Mouse (Mus musculus): ENCODE measurements around the gene Gm11273. TPM values are rescaled to one million over a fixed set of nuclear protein-coding genes. Genes with fewer than 3 reads are reported as not detected.

Gm11273 gene
- total and polyA plus RNA-seq, 3 experiments: 21.0 to 279 (median 28.3) TPM

GRCm38 (mm10) chr13:21472427-21472826 is 28.8 kb downstream of the Gm11273 start:
- no peak overlapping the region for H3K9ac ChIP-seq (ENCODE audit: insufficient read depth, low read depth)
- H3K4me2 ChIP-seq (ENCODE audit: insufficient read depth, low read depth, poor library complexity, severe bottlenecking): no peak overlapping the region
- no peak for DNase-seq (ENCODE audit: extremely low read depth)
- no peaks in the 10 kb centered on the region for H3K79me2 ChIP-seq (replicated peaks; ENCODE audit: control insufficient read depth, extremely low read depth, insufficient read depth, poor library complexity, severe bottlenecking)
- no peak overlapping the region for H3K4me3 ChIP-seq (replicated peaks in 1 of 3; ENCODE audit: low read depth in 2 of 3, low read length in 2 of 3, poor library complexity in 1 of 3)
- no peak overlapping the region for H3K27ac ChIP-seq (ENCODE audit: insufficient read depth, low read depth)
- peaks cover 2 to 4% of the 10 kb centered on the region in 2 experiments; a peak in 1 of 4 replicates for H3K4me1 ChIP-seq (ENCODE audit: control insufficient read depth in 1 of 2, insufficient read depth in 2 of 2)
- TF ChIP-seq TBP (conservative IDR thresholded peaks at IDR 0.05; ENCODE audit: low read depth, low read length) (no peak), E2F4 (IDR thresholded peaks at IDR 0.05; ENCODE audit: insufficient replicate concordance, low read depth, low read length) (no peak), CHD2 (IDR thresholded peaks at IDR 0.05; ENCODE audit: low read length) (no peak), POLR2AphosphoS2 (IDR thresholded peaks at IDR 0.05; ENCODE audit: low read depth, low read length) (no peak), USF1 (IDR thresholded peaks at IDR 0.05; ENCODE audit: low read depth, low read length) (no peak), ELF1 (IDR thresholded peaks at IDR 0.05; ENCODE audit: low read depth, low read length) (no peak), ZKSCAN1 (IDR thresholded peaks at IDR 0.05; ENCODE audit: borderline replicate concordance, low read depth, low read length) (no peak), MYC (IDR thresholded peaks at IDR 0.05; ENCODE audit: low read depth, low read length) (no peak), MXI1 (IDR thresholded peaks at IDR 0.05; ENCODE audit: low read depth, low read length) (no peak), ZMIZ1 (IDR thresholded peaks at IDR 0.05; ENCODE audit: low read depth, low read length) (no peak), USF2 (conservative IDR thresholded peaks at IDR 0.05; ENCODE audit: low read depth, low read length) (no peak), CTCF (conservative IDR thresholded peaks at IDR 0.05 in 1 of 2, IDR thresholded peaks at IDR 0.05 in 1 of 2; ENCODE audit: low read depth in 2 of 2, low read length in 2 of 2) (no peak), EP300 (IDR thresholded peaks at IDR 0.05; ENCODE audit: low read length) (no peak), TCF12 (IDR thresholded peaks at IDR 0.05; ENCODE audit: low read depth, low read length) (no peak)
- dilution Hi-C loops (cut with MboI; ENCODE audit: extremely low pct_ligation_motif_present, extremely low pct_unique_long_range_greater_than_20kb, low sequenced_read_pairs): no loop called here
- no peaks in the 10 kb centered on the region for H3K9me3 ChIP-seq (replicated peaks; ENCODE audit: low read length)
- in situ Hi-C loops (cut with MboI; ENCODE audit: low pct_ligation_motif_present, low pct_unique_long_range_greater_than_20kb, low sequenced_read_pairs): no loop called here
- no peaks in the 10 kb centered on the region for H3K36me3 ChIP-seq (replicated peaks in 1 of 2; ENCODE audit: control insufficient read depth in 1 of 2, insufficient read depth in 1 of 2, low read length in 1 of 2)
- peaks cover under 1% of the 10 kb centered on the region for H3K27me3 ChIP-seq (replicated peaks)

- no peak for DNase-seq (ENCODE audit: extremely low read depth)
- dilution Hi-C loops (cut with MboI; ENCODE audit: extremely low pct_ligation_motif_present, extremely low pct_unique_long_range_greater_than_20kb, low sequenced_read_pairs): no loop called here
- Histone ChIP-seq H3K4me1 (ENCODE audit: control insufficient read depth in 1 of 2, insufficient read depth in 2 of 2) (peaks cover 2 to 4% of the 10 kb centered on the region in 2 experiments; a peak in 1 of 4 replicates), H3K4me2 (ENCODE audit: insufficient read depth, low read depth, poor library complexity, severe bottlenecking) (peak overlapping the region; percentile 76), H3K27ac (ENCODE audit: insufficient read depth, low read depth) (no peak overlapping the region), H3K4me3 (replicated peaks in 1 of 3; ENCODE audit: low read depth in 2 of 3, low read length in 2 of 3, poor library complexity in 1 of 3) (no peak overlapping the region), H3K36me3 (replicated peaks in 1 of 2; ENCODE audit: control insufficient read depth in 1 of 2, insufficient read depth in 1 of 2, low read length in 1 of 2) (no peaks in the 10 kb centered on the region), H3K79me2 (replicated peaks; ENCODE audit: control insufficient read depth, extremely low read depth, insufficient read depth, poor library complexity, severe bottlenecking) (no peaks in the 10 kb centered on the region), H3K9me3 (replicated peaks; ENCODE audit: low read length) (no peaks in the 10 kb centered on the region), H3K27me3 (replicated peaks) (peaks cover 2% of the 10 kb centered on the region), H3K9ac (ENCODE audit: insufficient read depth, low read depth) (no peak overlapping the region)
- in situ Hi-C loops (cut with MboI; ENCODE audit: low pct_ligation_motif_present, low pct_unique_long_range_greater_than_20kb, low sequenced_read_pairs): no loop called here
- TF ChIP-seq MAZ (IDR thresholded peaks at IDR 0.05; ENCODE audit: low read depth, low read length) (no peak), MAX (IDR thresholded peaks at IDR 0.05; ENCODE audit: low read length) (no peak), CHD2 (IDR thresholded peaks at IDR 0.05; ENCODE audit: low read length) (no peak), ZNF384 (IDR thresholded peaks at IDR 0.05; ENCODE audit: low read depth, low read length) (no peak)
Measured at GRCm38 (mm10) chr13:21469097-21469496, 32.1 kb downstream of the Gm11273 start.

All from CH12.LX (cell line).